Mouse (Mus musculus) thymus, adult 2 months (tissue): ENCODE measurements around the gene Chrnb1.

Experiments
- CTCF ChIP-seq: fragments of 200-500 bp; IDR thresholded peaks from 2 replicates; pipeline ENCODE4 v1.5.1; 2012; ENCODE audit warnings: mild to moderate bottlenecking, control low read depth, low read length, moderate library complexity, borderline replicate concordance; ENCODE audit not compliant: control insufficient read depth, poor library complexity, insufficient read depth; ENCODE audit errors: extremely low read depth
- POLR2A ChIP-seq: fragments of 200-500 bp; IDR thresholded peaks from 2 replicates; pipeline ENCODE4 v1.6.1; 2012; ENCODE audit warnings: mild to moderate bottlenecking, low read length, control low read depth, moderate library complexity; ENCODE audit not compliant: control insufficient read depth, poor library complexity, insufficient read depth; ENCODE audit errors: extremely low read depth

DNA sequence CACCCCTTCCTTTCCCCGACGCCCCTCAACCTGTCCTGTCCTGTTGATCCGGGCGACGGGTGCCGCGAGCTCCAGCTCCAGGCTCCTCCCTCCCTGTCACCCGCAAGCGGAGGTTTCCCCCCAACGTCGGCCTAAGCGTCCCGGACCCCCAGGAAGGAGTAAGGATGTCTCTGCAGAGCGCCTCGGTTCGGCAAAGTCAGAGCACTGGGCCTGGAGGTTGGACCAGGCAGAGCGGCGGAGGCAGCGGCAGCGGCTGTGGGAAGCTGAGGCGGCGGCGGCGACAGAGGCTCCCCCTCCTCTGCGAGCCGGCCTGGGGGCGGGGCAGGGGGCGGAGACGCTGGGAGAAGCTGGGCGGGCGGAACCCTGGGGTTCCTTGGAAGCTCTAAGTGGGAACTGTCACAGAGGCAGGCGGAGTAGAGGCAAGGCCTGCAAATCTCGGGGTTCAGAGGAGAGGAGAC, 6.9 kb upstream of the Chrnb1 start:
- TF ChIP-seq CTCF = no peak
- no peak for TF ChIP-seq POLR2A
